Mouse (Mus musculus) MEL (cell line): ENCODE results near the gene Actl11. TPM values are rescaled to one million over a fixed set of nuclear protein-coding genes. Genes with fewer than 3 reads are reported as not detected.

Experiments used
- DNase-seq: peaks from one replicate; pipeline ENCODE4 v3.0.0; 2011; ENCODE audit warnings: low read depth, low spot score
- H3K27ac ChIP-seq: 2 replicates; pipeline ENCODE4 v1.5.1; 2012; ENCODE audit warnings: low read depth, mild to moderate bottlenecking, control low read depth, low read length, moderate library complexity; ENCODE audit not compliant: control insufficient read depth
- H3K27me3 ChIP-seq, 2 experiments: fragments of 150-350 bp in 1 of 2; sonication (generic) in 1 of 2; 2 replicates each; pipeline ENCODE4 v1.6.1; 2012; ENCODE audit warnings: low read length in 2 of 2, mild to moderate bottlenecking in 2 of 2, improper control_type of control experiment in 1 of 2, moderate library complexity in 1 of 2; ENCODE audit not compliant: insufficient read depth in 2 of 2, control insufficient read depth in 1 of 2
- H3K36me3 ChIP-seq, 2 experiments: 2 replicates each; pipeline ENCODE4 v1.6.1; 2012 to 2014; ENCODE audit warnings: low read length in 2 of 2, improper control_type of control experiment in 1 of 2, inconsistent platforms in 1 of 2, mild to moderate bottlenecking in 1 of 2; ENCODE audit not compliant: insufficient read depth in 2 of 2, control insufficient read depth in 1 of 2
- H3K4me1 ChIP-seq, 2 experiments: fragments of 150-350 bp in 1 of 2; sonication (generic) in 1 of 2; 2 replicates each; pipeline ENCODE4 v1.6.1; 2012; ENCODE audit warnings: low read length in 2 of 2, improper control_type of control experiment in 1 of 2, mild to moderate bottlenecking in 1 of 2; ENCODE audit not compliant: insufficient read depth in 2 of 2, control insufficient read depth in 1 of 2
- H3K4me3 ChIP-seq, 2 experiments: fragments of 150-350 bp in 1 of 2; sonication (generic) in 1 of 2; 2 replicates each; pipeline ENCODE4 v1.5.1; 2012; ENCODE audit warnings: low read depth in 2 of 2, low read length in 2 of 2, mild to moderate bottlenecking in 2 of 2, moderate library complexity in 2 of 2, control low read depth in 1 of 2, improper control_type of control experiment in 1 of 2; ENCODE audit not compliant: control insufficient read depth in 1 of 2, insufficient read depth in 1 of 2
- H3K79me2 ChIP-seq: 2 replicates; pipeline ENCODE4 v1.6.1; 2012; ENCODE audit warnings: mild to moderate bottlenecking, low read length, moderate library complexity; ENCODE audit not compliant: control insufficient read depth, poor library complexity, insufficient read depth
- H3K9ac ChIP-seq: 2 replicates; pipeline ENCODE4 v1.6.1; 2012; ENCODE audit warnings: low read depth, mild to moderate bottlenecking, control low read depth, low read length, moderate library complexity; ENCODE audit not compliant: control insufficient read depth, poor library complexity, severe bottlenecking
- H3K9me3 ChIP-seq: fragments of 150-350 bp; sonication (generic); replicated peaks from 2 replicates; pipeline ENCODE4 v1.6.1; 2012; ENCODE audit warnings: mild to moderate bottlenecking, low read length, improper control_type of control experiment, moderate library complexity; ENCODE audit not compliant: insufficient read depth
- CTCF ChIP-seq, 3 experiments: IDR thresholded peaks in 2 of 3; conservative IDR thresholded peaks in 1 of 3; 2 replicates each; pipeline ENCODE4 v1.5.1; 2011 to 2012; ENCODE audit warnings: low read length in 3 of 3, low read depth in 2 of 3, mild to moderate bottlenecking in 2 of 3, improper control_type of control experiment in 1 of 3, inconsistent platforms in 1 of 3, mixed read lengths in 1 of 3, moderate library complexity in 1 of 3; ENCODE audit not compliant: control insufficient read depth in 1 of 3, insufficient read depth in 1 of 3, poor library complexity in 1 of 3, severe bottlenecking in 1 of 3
- E2F4 ChIP-seq: IDR thresholded peaks from 2 replicates; pipeline ENCODE4 v1.6.1; 2011; ENCODE audit warnings: low read depth, low read length, improper control_type of control experiment, borderline replicate concordance
- ELF1 ChIP-seq: IDR thresholded peaks from 2 replicates; pipeline ENCODE4 v1.6.1; 2014; ENCODE audit warnings: low read depth, mild to moderate bottlenecking, inconsistent platforms, low read length, improper control_type of control experiment, moderate library complexity
- EP300 ChIP-seq, 2 experiments: IDR thresholded peaks; 2 replicates each; pipeline ENCODE4 v1.6.1; 2011; ENCODE audit warnings: improper control_type of control experiment in 2 of 2, low read length in 2 of 2, low read depth in 1 of 2, mild to moderate bottlenecking in 1 of 2
- GATA1 ChIP-seq: IDR thresholded peaks from 2 replicates; pipeline ENCODE4 v1.6.1; 2011; ENCODE audit warnings: low read depth, low read length, improper control_type of control experiment
- HCFC1 ChIP-seq: IDR thresholded peaks from 2 replicates; pipeline ENCODE4 v1.6.1; 2012; ENCODE audit warnings: low read depth, mild to moderate bottlenecking, inconsistent platforms, low read length, improper control_type of control experiment, moderate library complexity
- MAFK ChIP-seq: IDR thresholded peaks from 2 replicates; pipeline ENCODE4 v1.6.1; 2011; ENCODE audit warnings: low read depth, mild to moderate bottlenecking, low read length, improper control_type of control experiment, borderline replicate concordance
- MAZ ChIP-seq: IDR thresholded peaks from 2 replicates; pipeline ENCODE4 v1.6.1; 2012; ENCODE audit warnings: low read depth, mild to moderate bottlenecking, inconsistent platforms, low read length, improper control_type of control experiment
- MXI1 ChIP-seq: IDR thresholded peaks from 2 replicates; pipeline ENCODE4 v1.6.1; 2011; ENCODE audit warnings: mild to moderate bottlenecking, low read depth, low read length, improper control_type of control experiment
- MYB ChIP-seq: IDR thresholded peaks from 2 replicates; pipeline ENCODE4 v1.6.1; 2011; ENCODE audit warnings: mild to moderate bottlenecking, low read depth, low read length, improper control_type of control experiment
- MYC ChIP-seq: IDR thresholded peaks from 2 replicates; pipeline ENCODE4 v1.6.1; 2011; ENCODE audit warnings: low read depth, mild to moderate bottlenecking, low read length, improper control_type of control experiment, moderate library complexity
- NELFE ChIP-seq: IDR thresholded peaks from 2 replicates; pipeline ENCODE4 v1.6.1; 2011; ENCODE audit warnings: low read depth, low read length, improper control_type of control experiment
- POLR2A ChIP-seq, 2 experiments: IDR thresholded peaks; 2 replicates each; pipeline ENCODE4 v1.6.1; 2011 to 2012; ENCODE audit warnings: low read length in 2 of 2, mild to moderate bottlenecking in 2 of 2, control low read depth in 1 of 2, improper control_type of control experiment in 1 of 2, low read depth in 1 of 2, moderate library complexity in 1 of 2; ENCODE audit not compliant: control insufficient read depth in 1 of 2, insufficient read depth in 1 of 2, poor library complexity in 1 of 2
- POLR2AphosphoS2 ChIP-seq: IDR thresholded peaks from 2 replicates; pipeline ENCODE4 v1.6.1; 2011; ENCODE audit warnings: low read length, improper control_type of control experiment
- POLR2AphosphoS5 ChIP-seq: IDR thresholded peaks from 2 replicates; pipeline ENCODE4 v1.6.1; 2012; ENCODE audit warnings: low read depth, borderline replicate concordance, mild to moderate bottlenecking, inconsistent platforms, low read length, moderate library complexity, mixed read lengths
- RAD21 ChIP-seq: IDR thresholded peaks from 2 replicates; pipeline ENCODE4 v1.6.1; 2011; ENCODE audit warnings: mild to moderate bottlenecking, low read depth, low read length, improper control_type of control experiment
- RCOR1 ChIP-seq: IDR thresholded peaks from 2 replicates; pipeline ENCODE4 v1.6.1; 2012; ENCODE audit warnings: low read depth, mild to moderate bottlenecking, inconsistent platforms, low read length, improper control_type of control experiment
- SIN3A ChIP-seq: IDR thresholded peaks from 2 replicates; pipeline ENCODE4 v1.6.1; 2012; ENCODE audit warnings: low read length, improper control_type of control experiment, inconsistent platforms
- TBP ChIP-seq: IDR thresholded peaks from 2 replicates; pipeline ENCODE4 v1.8.0; 2011; ENCODE audit warnings: low read depth, low read length, improper control_type of control experiment
- TCF12 ChIP-seq: IDR thresholded peaks from 2 replicates; pipeline ENCODE4 v1.6.1; 2014; ENCODE audit warnings: low read depth, mild to moderate bottlenecking, inconsistent platforms, low read length, improper control_type of control experiment, moderate library complexity
- USF1 ChIP-seq: IDR thresholded peaks from 2 replicates; pipeline ENCODE4 v1.6.1; 2014; ENCODE audit warnings: low read depth, mild to moderate bottlenecking, inconsistent platforms, low read length, improper control_type of control experiment, moderate library complexity
- USF2 ChIP-seq, 2 experiments: IDR thresholded peaks; 2 replicates each; pipeline ENCODE4 v1.6.1; 2011 to 2012; ENCODE audit warnings: improper control_type of control experiment in 2 of 2, low read length in 2 of 2, borderline replicate concordance in 1 of 2, inconsistent platforms in 1 of 2, low read depth in 1 of 2, mild to moderate bottlenecking in 1 of 2; ENCODE audit not compliant: insufficient read depth in 1 of 2
- ZC3H11A ChIP-seq: IDR thresholded peaks from 2 replicates; pipeline ENCODE4 v1.6.1; 2012; ENCODE audit warnings: low read depth, mild to moderate bottlenecking, inconsistent platforms, low read length, improper control_type of control experiment
- ZKSCAN1 ChIP-seq: IDR thresholded peaks from 2 replicates; pipeline ENCODE4 v1.6.1; 2012; ENCODE audit warnings: low read depth, mild to moderate bottlenecking, inconsistent platforms, low read length, improper control_type of control experiment, moderate library complexity
- ZMIZ1 ChIP-seq: IDR thresholded peaks from 2 replicates; pipeline ENCODE4 v1.6.1; 2012; ENCODE audit warnings: low read depth, mild to moderate bottlenecking, inconsistent platforms, low read length, improper control_type of control experiment, moderate library complexity
- polyA plus RNA-seq, 2 experiments: library from polyadenylated mRNA; stranded (reverse) in 1 of 2; unstranded in 1 of 2; fragments of >175 nt in 1 of 2; fragments of >200 nt in 1 of 2; gene quantifications; 2 replicates each; pipeline versions ENCODE4 v1.2.1 to v1.2.4; 2012; ENCODE audit warnings: low replicate concordance in 2 of 2, low read depth in 1 of 2; ENCODE audit not compliant: insufficient read length in 2 of 2, insufficient read depth in 1 of 2, missing spikeins in 1 of 2
- total RNA-seq: library from RNA; depleted of rRNA; stranded (reverse); fragments of 300-350 nt; gene quantifications from 2 replicates; pipeline ENCODE4 v1.2.3, GENCODE M21; 2012

Gene Actl11
- total and polyA plus RNA-seq, 3 experiments = not detected

DNA sequence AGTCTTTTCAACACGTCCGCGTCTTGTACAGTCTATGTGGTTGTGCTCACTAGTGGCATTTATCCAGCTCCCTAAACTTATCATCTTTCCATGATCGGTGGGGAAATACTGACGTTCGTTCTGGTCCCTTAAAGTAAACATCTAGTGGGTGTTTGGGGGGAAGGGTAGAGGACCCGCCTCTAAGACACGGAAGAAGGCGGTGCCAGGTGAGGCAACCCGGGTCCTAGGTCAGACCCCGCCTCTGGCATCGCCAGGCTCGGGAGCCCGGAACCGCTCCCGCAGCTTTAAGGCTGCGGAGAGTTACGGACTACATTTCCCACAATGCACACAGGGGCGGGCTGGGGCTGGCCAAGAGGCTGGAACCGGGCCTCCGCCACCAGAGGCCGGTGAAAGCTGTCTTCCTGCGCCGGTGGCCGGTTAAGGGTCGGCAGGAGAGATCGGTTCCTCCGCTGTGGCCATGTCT lies 40.4 kb upstream of the Actl11 start, which contains the start of gene Mon1a (continued):
- TF ChIP-seq ELF1 (peak; percentile 96), SIN3A (peak; percentile 75), POLR2AphosphoS5 (no peak), MXI1 (no peak), ZC3H11A (no peak), CTCF (IDR thresholded peaks at IDR 0.05 in 2 of 3, conservative IDR thresholded peaks at IDR 0.05 in 1 of 3; ENCODE audit: control insufficient read depth in 1 of 3, insufficient read depth in 1 of 3, low read depth in 2 of 3, low read length in 3 of 3, poor library complexity in 1 of 3, severe bottlenecking in 1 of 3) (no peak), MYB (no peak), USF2 (IDR thresholded peaks at IDR 0.05; ENCODE audit: borderline replicate concordance in 1 of 2, insufficient read depth in 1 of 2, low read depth in 1 of 2, low read length in 2 of 2) (no peak), POLR2AphosphoS2 (peak; percentile 45; the same call in 1 of the 2 replicates), MYC (no peak), POLR2A (IDR thresholded peaks at IDR 0.05; ENCODE audit: control insufficient read depth in 1 of 2, insufficient read depth in 1 of 2, low read depth in 1 of 2, low read length in 2 of 2, poor library complexity in 1 of 2) (peak in 1 of 2 experiments; percentile 65; a peak in 1 of 4 replicates), NELFE (peak; percentile 51), E2F4 (no peak), EP300 (IDR thresholded peaks at IDR 0.05; ENCODE audit: low read depth in 1 of 2, low read length in 2 of 2) (peak in 1 of 2 experiments; percentile 33; a peak in 2 of 4 replicates), TCF12 (0 out of 2 replicates have a peak, but pooled peaks have one; percentile 49), ZMIZ1 (peak; percentile 29; the same call in 1 of the 2 replicates)

DNA sequence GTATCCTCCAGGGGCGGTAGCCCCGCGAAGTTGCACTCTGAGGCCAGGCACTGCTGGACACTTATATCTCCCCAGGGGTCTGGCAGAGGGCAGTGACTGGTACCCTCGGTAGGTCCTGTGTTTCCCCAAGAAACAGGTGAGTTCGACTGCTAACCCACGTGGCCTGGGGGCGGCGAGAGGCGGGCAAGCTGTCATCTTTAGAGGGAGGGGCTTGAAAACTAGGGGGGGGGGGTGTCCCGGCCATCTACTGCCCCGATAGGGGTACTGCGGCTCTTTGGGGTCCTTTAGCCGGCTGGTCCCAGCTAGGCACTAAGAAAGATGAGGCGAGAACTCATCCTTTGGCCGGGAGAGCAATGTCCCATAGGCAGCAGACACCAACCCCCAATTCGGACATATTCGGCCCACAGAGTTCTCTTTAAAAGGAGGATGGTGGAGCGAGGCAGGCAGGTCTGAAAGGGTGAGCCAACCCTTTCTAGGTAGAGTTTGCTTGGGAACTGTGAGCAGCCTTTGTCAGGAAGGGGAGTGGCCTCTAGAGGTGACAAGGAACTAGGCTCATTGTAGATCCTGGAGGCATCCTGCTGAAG lies 39.9 kb upstream of the Actl11 start:
- Histone ChIP-seq H3K9ac (peak overlapping the region; percentile 93), H3K4me3 (peak overlapping the region; percentile 96)
- peak; percentile 78 for DNase-seq
- peak; percentile 94 for TF ChIP-seq MXI1
- peak; percentile 66 for TF ChIP-seq USF1
- no peak for TF ChIP-seq POLR2AphosphoS5
- peak; percentile 56; the same call in 1 of the 2 replicates for TF ChIP-seq SIN3A
- TF ChIP-seq, all 39 proteins: peak for 3
- Histone ChIP-seq H3K79me2 (no peaks in the 10 kb centered on the region; the same call in 1 of the 2 replicates), H3K27ac (peak overlapping the region; percentile 45), H3K9me3 (no peaks in the 10 kb centered on the region), H3K4me1 (no peaks in the 10 kb centered on the region), H3K36me3 (no peaks in the 10 kb centered on the region; a peak in 1 of 4 replicates), H3K27me3 (peaks cover 3 to 6% of the 10 kb centered on the region in 2 experiments; a peak in 3 of 4 replicates)

DNA sequence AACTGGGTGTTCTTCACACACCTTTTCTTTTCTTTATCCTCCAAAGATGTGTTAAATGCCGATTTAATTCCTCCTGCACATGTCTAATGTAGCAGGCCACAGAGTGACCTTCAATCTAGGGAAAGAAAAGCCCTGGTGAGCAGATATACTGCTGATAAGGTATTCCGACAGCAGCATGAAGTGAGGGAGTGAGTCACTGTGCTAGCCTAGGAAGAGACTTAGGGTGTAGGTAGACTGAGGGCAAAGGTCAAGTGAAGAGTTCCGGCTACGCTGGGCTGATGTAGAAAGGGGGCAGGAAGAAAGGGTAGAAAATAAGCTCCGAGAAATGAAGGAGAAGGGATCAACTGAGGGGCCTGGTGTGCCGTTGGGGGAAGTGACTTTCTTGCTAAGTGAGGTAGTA lies 38.0 kb upstream of the Actl11 start:
- H3K27ac ChIP-seq = no peak overlapping the region
- no peak overlapping the region for H3K4me3 ChIP-seq
- TF ChIP-seq POLR2A (IDR thresholded peaks at IDR 0.05; ENCODE audit: control insufficient read depth in 1 of 2, insufficient read depth in 1 of 2, low read depth in 1 of 2, low read length in 2 of 2, poor library complexity in 1 of 2) = no peak
- no peak for TF ChIP-seq NELFE
- TF ChIP-seq HCFC1 = no peak
- TF ChIP-seq POLR2AphosphoS2 = no peak
- no peak for TF ChIP-seq ZMIZ1
- no peak for TF ChIP-seq ELF1
- no peak for TF ChIP-seq RAD21
- TF ChIP-seq MAFK = no peak
- no peak for TF ChIP-seq MYC
- no peak for TF ChIP-seq TBP
- TF ChIP-seq USF1 = no peak
- no peak for TF ChIP-seq MAZ
- TF ChIP-seq TCF12 = no peak
- TF ChIP-seq ZKSCAN1 = no peak
- TF ChIP-seq ZC3H11A = no peak
- TF ChIP-seq RCOR1 = no peak
- TF ChIP-seq EP300 (IDR thresholded peaks at IDR 0.05; ENCODE audit: low read depth in 1 of 2, low read length in 2 of 2) = no peak
- TF ChIP-seq MYB = no peak
- TF ChIP-seq GATA1 = no peak
- TF ChIP-seq, all 39 proteins: peak for 0
- Histone ChIP-seq H3K79me2 (no peaks in the 10 kb centered on the region; the same call in 1 of the 2 replicates), H3K27me3 (peaks cover 0 to 3% of the 10 kb centered on the region in 2 experiments; a peak in 2 of 4 replicates), H3K4me1 (no peaks in the 10 kb centered on the region), H3K36me3 (no peaks in the 10 kb centered on the region; a peak in 1 of 4 replicates), H3K9ac (no peak overlapping the region), H3K9me3 (no peaks in the 10 kb centered on the region)
- no peak for DNase-seq
